Comparison of ENCODE assay signal across 12 mouse cellular contexts in the genomic region with DNA sequence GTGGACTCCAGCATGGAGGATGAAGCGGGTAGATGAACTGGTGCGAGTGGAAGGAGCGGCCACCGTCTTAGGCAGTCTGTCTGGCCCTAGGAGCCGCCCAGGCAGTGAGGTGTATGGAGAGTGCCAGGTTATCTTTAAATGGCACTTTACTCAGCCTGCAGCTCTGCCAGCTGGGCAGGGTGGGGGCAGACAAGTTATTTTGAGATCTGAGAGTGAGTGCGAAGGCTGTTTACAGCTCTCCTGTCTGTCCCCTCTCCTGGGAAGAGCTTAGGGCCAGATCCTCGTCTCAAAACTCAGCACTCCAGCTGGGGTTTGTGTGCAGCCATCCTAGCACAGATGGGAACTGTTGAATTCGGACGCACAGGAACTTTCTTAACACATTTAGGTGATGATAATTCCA. TPM values are rescaled to one million over a fixed set of nuclear protein-coding genes. Genes with fewer than 3 reads are reported as not detected.
A peak's percentile ranks its signal among the peaks of the same experiment; 100 is the strongest.
DNase-seq lines count a peak whose midpoint lies in the region; ATAC-seq and TF ChIP-seq lines count a peak whose summit lies in the region.
"Had no signal": no experiment of that assay in that cellular context is flagged by ENCODE, and none has a peak within 500 bp of the region (broad histone marks: within the 10 kb centered on the region; RNA-seq: fewer than 3 reads in every experiment).

No protein-coding gene starts in this region.

- WGBS in heart, embryonic 14.5 days: 20% methylated on average over 9 of the region's 9 CpGs

- DNase-seq in left cerebral cortex, adult 2 months (ENCODE audit: extremely low spot score in 1 of 2, low spot score in 2 of 2): peak in 1 of 2 experiments; percentile 65
- no peak for DNase-seq in left cerebral cortex, adult 11 months (ENCODE audit: low spot score)
- peak; percentile 43 to 65 for DNase-seq in gastrocnemius, postnatal 36 days
- DNase-seq in right cerebral cortex, postnatal 25 days: peak; percentile 73
- DNase-seq in thymus, postnatal 4 days: no peak
- no peak for DNase-seq in kidney, postnatal 36 days
- DNase-seq in B cell, adult 2 months: no peak

- H3K36me3 ChIP-seq in heart, embryonic 14.5 days (ENCODE audit: control insufficient read depth, insufficient read depth, low read length): peaks cover 14% of the 10 kb centered on the region

- no peaks in the 10 kb centered on the region for H3K9me3 ChIP-seq in heart, embryonic 14.5 days (ENCODE audit: control insufficient read depth, low read length)
- H3K9me3 ChIP-seq: embryonic facial prominence, embryonic 10.5 days; lung, embryonic 15.5 days; midbrain, embryonic 12.5 days had no signal

- intact Hi-C loops in left cerebral cortex, adult 2 months (cut with DNase I): no loop called here
- intact Hi-C loops in gastrocnemius, postnatal 36 days (cut with DNase I): no loop called here

- H3K27me3 ChIP-seq in heart, embryonic 14.5 days (ENCODE audit: control insufficient read depth, insufficient read depth, low read length): no peaks in the 10 kb centered on the region
- H3K27me3 ChIP-seq: lung, embryonic 15.5 days; midbrain, embryonic 12.5 days had no signal

- H3K27ac ChIP-seq in left cerebral cortex, adult 2 months: peak overlapping the region; percentile 78
- H3K27ac ChIP-seq in heart, embryonic 14.5 days (replicated peaks in 1 of 2; ENCODE audit: control insufficient read depth in 1 of 2, insufficient read depth in 1 of 2, low read depth in 2 of 2, low read length in 2 of 2): peak overlapping the region; percentile 79 to 80
- H3K27ac ChIP-seq: embryonic facial prominence, embryonic 10.5 days; lung, embryonic 15.5 days; midbrain, embryonic 12.5 days had no signal

- TF ChIP-seq CTCF in left cerebral cortex, adult 2 months (IDR thresholded peaks at IDR 0.05): no peak

- peaks cover 31 to 38% of the 10 kb centered on the region in 2 experiments for H3K4me1 ChIP-seq in heart, embryonic 14.5 days (ENCODE audit: control insufficient read depth in 2 of 2, insufficient read depth in 2 of 2, low read length in 2 of 2)

- ATAC-seq in heart, embryonic 14.5 days (ENCODE audit: insufficient number of reproducible peaks, insufficient read depth, low FRiP score, low read depth): 0 out of 2 replicates have a peak, but pooled peaks have one; percentile 20
- ATAC-seq: forebrain, embryonic 14.5 days had no signal

- H3K4me3 ChIP-seq in left cerebral cortex, adult 2 months: no peak overlapping the region
- no peak overlapping the region for H3K4me3 ChIP-seq in heart, embryonic 14.5 days (ENCODE audit: control insufficient read depth in 1 of 2, insufficient read depth in 1 of 2, low read depth in 1 of 2, low read length in 2 of 2)
- H3K4me3 ChIP-seq: embryonic facial prominence, embryonic 10.5 days; lung, embryonic 15.5 days; midbrain, embryonic 12.5 days had no signal

- H3K4me2 ChIP-seq in heart, embryonic 14.5 days (ENCODE audit: low read length): peak overlapping the region; percentile 37
- H3K4me2 ChIP-seq: lung, embryonic 15.5 days; midbrain, embryonic 12.5 days had no signal

- H3K9ac ChIP-seq in heart, embryonic 14.5 days (ENCODE audit: low read length): peak overlapping the region; percentile 54; the same call in 1 of the 2 replicates
- H3K9ac ChIP-seq: lung, embryonic 15.5 days; midbrain, embryonic 12.5 days had no signal

RNA-seq across cellular contexts. Expression of gene Shisa4, which starts 3.5 kb away (rescaled TPM):
- 100 to 1,000 TPM; 172 to 174 TPM for total RNA-seq in left cerebral cortex, adult 2 months (2021)
- 100 to 1,000 TPM; 198 to 200 TPM for total RNA-seq in gastrocnemius, postnatal 36 days (2021)
- 16.7 and 22.5 TPM in 2 replicates for polyA plus RNA-seq in heart, embryonic 14.5 days (2014; fragmentation: Nextera tagmentation; extraction: Ambion mirVana)

RNA-seq across cellular contexts. Expression of gene Ipo9, which starts 51.7 kb away (rescaled TPM):
- total RNA-seq in left cerebral cortex, adult 2 months (2021): 100 to 1,000 TPM; 183 to 186 TPM
- 10 to 100 TPM; 23.4 to 24.1 TPM for total RNA-seq in gastrocnemius, postnatal 36 days (2021)
- polyA plus RNA-seq in heart, embryonic 14.5 days (2014; fragmentation: Nextera tagmentation; extraction: Ambion mirVana): 80.6 and 82.1 TPM in 2 replicates

RNA-seq across cellular contexts. Expression of gene Lmod1, which starts 54.0 kb away (rescaled TPM):
- 1 to 10 TPM; 1.0 to 1.1 TPM for total RNA-seq in left cerebral cortex, adult 2 months (2021)
- 1 to 10 TPM; 2.4 to 4.6 TPM for total RNA-seq in gastrocnemius, postnatal 36 days (2021)
- polyA plus RNA-seq in heart, embryonic 14.5 days (2014; fragmentation: Nextera tagmentation; extraction: Ambion mirVana): 0.51 and 1.2 TPM in 2 replicates

Comparison
In these comparisons a context has a peak if more than half of its experiments do, and no peak if none do; other contexts are left out.
1. DNase-seq: peak in gastrocnemius, postnatal 36 days (2 of 2) and right cerebral cortex, postnatal 25 days (single experiment); none in left cerebral cortex, adult 11 months (single experiment), thymus, postnatal 4 days (single experiment), kidney, postnatal 36 days (0 of 2) and B cell, adult 2 months (0 of 2).
2. RNA of gene Ipo9, which starts 51.7 kb away (total RNA-seq): 183 to 186 TPM in left cerebral cortex, adult 2 months; 23.4 to 24.1 TPM in gastrocnemius, postnatal 36 days; every median in the first group is over 4 times any median in the second.